Mouse (Mus musculus): ENCODE measurements around the gene Qpct.
A peak's percentile ranks its signal among the peaks of the same experiment; 100 is the strongest.
"Not testable (repeated sequence)": the region's sequence is repeated elsewhere in the genome, so short reads cannot be mapped to it uniquely, and the experiment has no call there.

The Qpct gene

DNA sequence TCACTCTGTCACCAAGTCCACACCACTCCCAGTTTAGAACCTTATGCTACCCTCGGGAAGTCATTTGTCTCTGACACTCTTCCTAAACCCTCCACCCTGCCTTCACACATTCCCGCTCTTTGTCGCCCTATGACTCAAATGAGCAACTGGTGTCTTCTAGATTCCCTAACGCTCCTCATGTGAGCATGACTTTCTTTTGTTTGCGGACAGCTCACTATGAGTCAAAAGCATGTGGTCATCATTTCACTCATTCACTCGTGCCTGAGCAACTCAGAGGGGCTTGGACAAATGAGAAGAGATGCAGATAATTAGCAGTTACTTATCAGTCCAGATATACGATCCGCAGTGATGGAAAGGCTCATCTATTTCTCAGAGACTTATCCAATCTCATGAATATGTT, 26.5 kb downstream of the Qpct start:
- Histone ChIP-seq H3K4me1 (replicated peaks; ENCODE audit: low read depth, low read length) (peaks cover 3% of the 10 kb centered on the region; the same call in 1 of the 2 replicates), H3K4me3 (replicated peaks; ENCODE audit: low read length) (no peak overlapping the region), H3K9me3 (ENCODE audit: low read length) (peaks cover 4% of the 10 kb centered on the region; the same call in 1 of the 2 replicates), H3K36me3 (ENCODE audit: insufficient read depth, low read length) (no peaks in the 10 kb centered on the region), H3K27me3 (ENCODE audit: insufficient read depth, low read length) (no peaks in the 10 kb centered on the region)
- TF ChIP-seq NANOG (IDR thresholded peaks at IDR 0.05; ENCODE audit: borderline replicate concordance, low read length) (no peak), POU5F1 (IDR thresholded peaks at IDR 0.05; ENCODE audit: borderline replicate concordance, low read length) (no peak), CTCF (conservative IDR thresholded peaks at IDR 0.05; ENCODE audit: low read length) (no peak)

DNA sequence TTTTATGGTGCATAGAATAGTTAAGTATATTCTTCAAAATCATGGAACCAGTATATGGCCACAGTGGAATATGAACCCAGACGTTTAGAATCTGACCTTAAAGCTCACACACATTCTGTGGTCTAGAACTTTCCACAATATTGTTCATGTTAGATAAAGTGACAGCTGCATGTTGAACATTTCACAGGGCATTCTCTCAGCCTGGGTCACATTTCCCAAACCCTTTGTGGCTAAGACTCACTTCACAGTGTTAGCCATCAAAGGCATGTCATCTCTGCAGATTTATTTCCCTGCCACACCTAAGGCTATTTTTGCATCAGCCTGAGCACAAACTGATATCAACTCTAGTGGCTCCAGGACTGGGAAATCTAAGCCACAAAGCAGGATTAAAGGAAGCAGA, 40.0 kb downstream of the Qpct start:
- Histone ChIP-seq H3K9me3 (ENCODE audit: low read length) (no peaks in the 10 kb centered on the region), H3K4me1 (replicated peaks; ENCODE audit: low read depth, low read length) (no peaks in the 10 kb centered on the region), H3K36me3 (ENCODE audit: insufficient read depth, low read length) (no peaks in the 10 kb centered on the region), H3K4me3 (replicated peaks; ENCODE audit: low read length) (no peak overlapping the region), H3K27me3 (ENCODE audit: insufficient read depth, low read length) (peaks cover 3% of the 10 kb centered on the region; the same call in 1 of the 2 replicates)
- TF ChIP-seq CTCF (conservative IDR thresholded peaks at IDR 0.05; ENCODE audit: low read length): no peak
- TF ChIP-seq NANOG (IDR thresholded peaks at IDR 0.05; ENCODE audit: borderline replicate concordance, low read length): no peak
- no peak for TF ChIP-seq POU5F1 (IDR thresholded peaks at IDR 0.05; ENCODE audit: borderline replicate concordance, low read length)

GRCm38 (mm10) chr17:79093286-79093975, 41.7 kb downstream of the Qpct start:
- Histone ChIP-seq H3K27me3 (ENCODE audit: insufficient read depth, low read length) (peaks cover 3% of the 10 kb centered on the region; the same call in 1 of the 2 replicates), H3K9me3 (ENCODE audit: low read length) (no peaks in the 10 kb centered on the region), H3K4me3 (replicated peaks; ENCODE audit: low read length) (no peak overlapping the region), H3K36me3 (ENCODE audit: insufficient read depth, low read length) (no peaks in the 10 kb centered on the region), H3K4me1 (replicated peaks; ENCODE audit: low read depth, low read length) (no peaks in the 10 kb centered on the region)
- no peak for TF ChIP-seq NANOG (IDR thresholded peaks at IDR 0.05; ENCODE audit: borderline replicate concordance, low read length)
- no peak for TF ChIP-seq CTCF (conservative IDR thresholded peaks at IDR 0.05; ENCODE audit: low read length)
- TF ChIP-seq POU5F1 (IDR thresholded peaks at IDR 0.05; ENCODE audit: borderline replicate concordance, low read length): no peak

GRCm38 (mm10) chr17:79095624-79096023, 43.9 kb downstream of the Qpct start:
- no peaks in the 10 kb centered on the region for H3K4me1 ChIP-seq (replicated peaks; ENCODE audit: low read depth, low read length)
- H3K27me3 ChIP-seq (ENCODE audit: insufficient read depth, low read length): peaks cover 3% of the 10 kb centered on the region; the same call in 1 of the 2 replicates
- no peak overlapping the region for H3K4me3 ChIP-seq (replicated peaks; ENCODE audit: low read length)
- TF ChIP-seq NANOG (IDR thresholded peaks at IDR 0.05; ENCODE audit: borderline replicate concordance, low read length) (no peak), CTCF (conservative IDR thresholded peaks at IDR 0.05; ENCODE audit: low read length) (no peak), POU5F1 (IDR thresholded peaks at IDR 0.05; ENCODE audit: borderline replicate concordance, low read length) (no peak)
- no peaks in the 10 kb centered on the region for H3K9me3 ChIP-seq (ENCODE audit: low read length)
- H3K36me3 ChIP-seq (ENCODE audit: insufficient read depth, low read length): no peaks in the 10 kb centered on the region

GRCm38 (mm10) chr17:79099866-79100265, 48.2 kb downstream of the Qpct start:
- no peaks in the 10 kb centered on the region for H3K9me3 ChIP-seq (ENCODE audit: low read length)
- TF ChIP-seq NANOG (IDR thresholded peaks at IDR 0.05; ENCODE audit: borderline replicate concordance, low read length) (no peak), POU5F1 (IDR thresholded peaks at IDR 0.05; ENCODE audit: borderline replicate concordance, low read length) (no peak), CTCF (conservative IDR thresholded peaks at IDR 0.05; ENCODE audit: low read length) (no peak)
- H3K4me3 ChIP-seq (replicated peaks; ENCODE audit: low read length): no peak overlapping the region
- H3K27me3 ChIP-seq (ENCODE audit: insufficient read depth, low read length): no peaks in the 10 kb centered on the region
- H3K36me3 ChIP-seq (ENCODE audit: insufficient read depth, low read length): no peaks in the 10 kb centered on the region
- no peaks in the 10 kb centered on the region for H3K4me1 ChIP-seq (replicated peaks; ENCODE audit: low read depth, low read length)

DNA sequence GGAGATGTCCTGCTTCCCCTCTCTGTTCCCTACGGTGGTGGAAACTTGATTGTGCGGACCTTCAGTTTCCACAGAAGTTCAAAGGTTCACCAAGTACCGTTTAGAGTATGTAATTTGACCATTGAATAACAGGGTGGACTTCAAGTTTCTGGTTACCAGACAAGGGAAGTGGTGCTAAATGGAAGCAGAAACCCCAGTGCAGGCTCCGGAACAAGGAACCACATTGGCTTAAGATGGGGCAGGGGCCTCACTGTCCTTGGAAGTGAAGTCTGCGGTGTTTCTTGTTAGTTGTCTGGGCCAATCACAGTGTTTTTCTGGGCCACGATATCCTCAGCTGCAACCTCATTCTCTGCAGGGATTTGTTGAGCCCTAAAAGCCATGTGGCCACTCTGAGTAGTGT, 56.5 kb downstream of the Qpct start:
- Histone ChIP-seq H3K4me1 (replicated peaks; ENCODE audit: low read depth, low read length) (no peaks in the 10 kb centered on the region), H3K4me3 (replicated peaks; ENCODE audit: low read length) (no peak overlapping the region), H3K9me3 (ENCODE audit: low read length) (no peaks in the 10 kb centered on the region), H3K36me3 (ENCODE audit: insufficient read depth, low read length) (no peaks in the 10 kb centered on the region), H3K27me3 (ENCODE audit: insufficient read depth, low read length) (no peaks in the 10 kb centered on the region)
- no peak for TF ChIP-seq POU5F1 (IDR thresholded peaks at IDR 0.05; ENCODE audit: borderline replicate concordance, low read length)
- no peak for TF ChIP-seq CTCF (conservative IDR thresholded peaks at IDR 0.05; ENCODE audit: low read length)
- no peak for TF ChIP-seq NANOG (IDR thresholded peaks at IDR 0.05; ENCODE audit: borderline replicate concordance, low read length)

- Histone ChIP-seq H3K4me1 (replicated peaks; ENCODE audit: low read depth, low read length) (no peaks in the 10 kb centered on the region), H3K36me3 (ENCODE audit: insufficient read depth, low read length) (no peaks in the 10 kb centered on the region), H3K27me3 (ENCODE audit: insufficient read depth, low read length) (no peaks in the 10 kb centered on the region), H3K4me3 (replicated peaks; ENCODE audit: low read length) (no peak overlapping the region), H3K9me3 (ENCODE audit: low read length) (no peaks in the 10 kb centered on the region)
- TF ChIP-seq NANOG (IDR thresholded peaks at IDR 0.05; ENCODE audit: borderline replicate concordance, low read length) (no peak), POU5F1 (IDR thresholded peaks at IDR 0.05; ENCODE audit: borderline replicate concordance, low read length) (no peak), CTCF (conservative IDR thresholded peaks at IDR 0.05; ENCODE audit: low read length) (no peak)
These were observed 57.9 kb downstream of the Qpct start for GRCm38 (mm10) chr17:79109576-79109975.

DNA sequence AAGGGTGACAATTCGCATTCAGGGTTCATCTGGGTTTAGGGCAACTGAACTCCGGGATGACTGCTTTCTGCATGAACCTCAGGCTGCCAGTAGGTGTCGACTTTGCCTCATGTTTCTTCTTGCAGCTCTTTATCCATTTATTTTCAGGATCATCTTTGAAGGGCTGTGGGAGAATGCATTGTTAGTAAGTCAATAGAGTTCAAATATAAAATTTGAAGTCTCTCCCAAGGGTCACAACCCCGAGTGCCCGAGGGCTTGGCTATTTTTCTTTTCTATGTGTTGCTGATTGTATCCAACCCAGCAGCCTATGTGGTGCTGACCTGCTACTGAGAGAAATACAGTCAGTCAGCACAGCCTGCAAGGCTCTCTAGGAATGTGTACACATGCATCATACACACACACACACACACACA, 59.2 kb downstream of the Qpct start:
- H3K4me3 ChIP-seq (replicated peaks; ENCODE audit: low read length): no peak overlapping the region
- no peaks in the 10 kb centered on the region for H3K27me3 ChIP-seq (ENCODE audit: insufficient read depth, low read length)
- TF ChIP-seq CTCF (conservative IDR thresholded peaks at IDR 0.05; ENCODE audit: low read length) (peak; percentile 55), NANOG (IDR thresholded peaks at IDR 0.05; ENCODE audit: borderline replicate concordance, low read length) (no peak)
- no peaks in the 10 kb centered on the region for H3K9me3 ChIP-seq (ENCODE audit: low read length)
- H3K4me1 ChIP-seq (replicated peaks; ENCODE audit: low read depth, low read length): peaks cover 3% of the 10 kb centered on the region
- H3K36me3 ChIP-seq (ENCODE audit: insufficient read depth, low read length): no peaks in the 10 kb centered on the region

DNA sequence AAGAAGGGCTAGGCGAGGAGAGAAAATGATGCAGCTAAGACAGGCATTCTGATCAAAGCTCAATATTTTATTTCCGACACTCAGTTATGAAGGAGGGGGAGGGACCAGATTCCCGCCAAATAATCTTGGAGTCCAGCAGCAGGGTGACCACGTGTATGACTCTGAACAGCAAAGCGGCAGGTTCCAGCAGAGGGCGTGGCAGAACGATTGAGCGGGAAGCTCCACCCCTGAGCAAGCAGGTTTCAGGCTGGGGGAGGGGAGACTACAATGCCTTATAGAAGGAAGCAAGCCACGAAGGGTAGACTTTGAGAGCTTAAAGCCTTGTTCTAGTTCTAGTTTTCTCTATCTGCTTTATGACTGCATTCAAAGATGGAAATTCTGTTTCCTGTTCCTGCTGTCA, 63.5 kb downstream of the Qpct start:
- H3K4me1 ChIP-seq (replicated peaks; ENCODE audit: low read depth, low read length); H3K27me3 ChIP-seq (ENCODE audit: insufficient read depth, low read length); H3K36me3 ChIP-seq (ENCODE audit: insufficient read depth, low read length); H3K4me3 ChIP-seq (replicated peaks; ENCODE audit: low read length); H3K9me3 ChIP-seq (ENCODE audit: low read length): not testable (repeated sequence)

Data from E14TG2a.4 (cell line).